Mouse (Mus musculus): ENCODE data around the gene Kcnh3. TPM values are rescaled to one million over a fixed set of nuclear protein-coding genes. Genes with fewer than 3 reads are reported as not detected.
"Not testable (repeated sequence)": the region's sequence is repeated elsewhere in the genome, so short reads cannot be mapped to it uniquely, and the experiment has no call there.

The Kcnh3 gene
- polyA plus RNA-seq, 1 experiment from 2014 or later, result 1.3 TPM

GRCm38 (mm10) chr15:99233719-99234118, 9.1 kb downstream of the Kcnh3 start:
- no peak overlapping the region for H3K27ac ChIP-seq (ENCODE audit: low read length)
- 0 out of 2 replicates have a peak, but pooled peaks have one; percentile 16 for ATAC-seq (replicated peaks; ENCODE audit: extremely low read depth, insufficient read depth, low FRiP score)
- H3K4me1 ChIP-seq (ENCODE audit: control insufficient read depth, insufficient read depth, low read length), result no peaks in the 10 kb centered on the region
- no peaks in the 10 kb centered on the region for H3K36me3 ChIP-seq (ENCODE audit: control insufficient read depth, insufficient read depth)
- WGBS, result 59% methylated on average over 17 of the region's 17 CpGs
- no peaks in the 10 kb centered on the region for H3K9me3 ChIP-seq (replicated peaks; ENCODE audit: control insufficient read depth, low read length)
- peaks cover 23% of the 10 kb centered on the region for H3K27me3 ChIP-seq (ENCODE audit: control insufficient read depth, insufficient read depth, low read length)
- H3K4me3 ChIP-seq (ENCODE audit: low read length), result no peak overlapping the region
- H3K9ac ChIP-seq (ENCODE audit: low read length), result no peak overlapping the region
- H3K4me2 ChIP-seq (ENCODE audit: low read depth, low read length), result no peak overlapping the region

DNA sequence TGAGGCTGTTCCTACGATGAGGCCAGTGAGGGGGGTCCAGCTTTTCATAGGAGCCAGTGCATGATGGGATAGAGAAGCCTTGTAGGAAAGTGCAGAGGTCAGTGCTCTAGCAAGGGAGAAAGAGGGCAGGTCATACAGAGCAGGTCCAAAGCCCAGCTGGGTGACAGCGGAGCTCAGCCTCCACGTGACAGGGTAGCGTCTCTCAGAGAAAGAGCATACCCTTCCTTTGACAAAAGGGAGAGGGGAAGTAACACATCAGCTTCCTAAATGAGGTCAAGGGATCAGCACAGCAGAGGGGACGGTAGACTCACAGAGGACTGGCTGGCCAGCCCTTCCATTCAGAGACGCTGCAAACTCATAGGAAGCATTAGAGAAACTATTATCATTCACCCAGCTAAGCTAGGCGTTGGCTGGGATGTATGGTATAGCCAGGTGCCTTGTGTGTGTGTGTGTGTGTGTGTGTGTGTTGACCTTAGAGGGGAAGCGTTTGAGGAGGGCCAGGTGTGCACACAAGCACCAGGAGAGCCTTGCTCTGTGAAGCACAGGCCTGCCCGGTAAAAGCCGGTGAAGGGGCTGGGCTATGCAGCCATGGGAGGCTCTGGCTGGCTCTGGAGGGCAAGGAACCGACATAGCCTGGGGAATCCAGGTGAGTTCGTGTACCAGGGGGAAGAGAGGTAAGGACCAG, 9.8 kb downstream of the Kcnh3 start:
- Histone ChIP-seq H3K4me3 (ENCODE audit: low read length) (no peak overlapping the region), H3K27ac (ENCODE audit: low read length) (no peak overlapping the region), H3K9me3 (replicated peaks; ENCODE audit: control insufficient read depth, low read length) (no peaks in the 10 kb centered on the region), H3K4me1 (ENCODE audit: control insufficient read depth, insufficient read depth, low read length) (no peaks in the 10 kb centered on the region), H3K36me3 (ENCODE audit: control insufficient read depth, insufficient read depth) (no peaks in the 10 kb centered on the region), H3K9ac (ENCODE audit: low read length) (no peak overlapping the region), H3K4me2 (ENCODE audit: low read depth, low read length) (no peak overlapping the region), H3K27me3 (ENCODE audit: control insufficient read depth, insufficient read depth, low read length) (peaks cover 20% of the 10 kb centered on the region)
- WGBS, result 54% methylated on average over 12 of the region's 12 CpGs
- ATAC-seq (replicated peaks; ENCODE audit: extremely low read depth, insufficient read depth, low FRiP score), result no peak

DNA sequence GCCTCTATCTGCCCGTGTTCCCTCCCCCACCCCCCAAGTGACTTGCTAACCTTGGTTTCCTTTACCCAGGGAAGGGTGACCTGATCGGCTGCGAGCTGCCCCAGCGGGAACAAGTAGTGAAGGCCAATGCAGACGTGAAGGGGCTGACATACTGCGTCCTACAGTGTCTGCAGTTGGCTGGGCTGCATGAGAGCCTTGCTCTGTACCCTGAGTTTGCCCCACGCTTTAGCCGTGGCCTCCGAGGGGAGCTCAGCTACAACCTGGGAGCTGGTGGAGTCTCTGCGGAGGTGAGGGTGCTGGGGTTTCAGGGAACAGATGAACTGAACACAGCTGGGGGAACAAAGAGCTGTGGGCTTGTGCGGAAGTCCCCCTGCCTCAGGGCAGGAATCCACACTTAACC, 13.3 kb downstream of the Kcnh3 start:
- no peak overlapping the region for H3K9ac ChIP-seq (ENCODE audit: low read length)
- no peak overlapping the region for H3K27ac ChIP-seq (ENCODE audit: low read length)
- no peak overlapping the region for H3K4me2 ChIP-seq (ENCODE audit: low read depth, low read length)
- no peaks in the 10 kb centered on the region for H3K4me1 ChIP-seq (ENCODE audit: control insufficient read depth, insufficient read depth, low read length)
- no peak overlapping the region for H3K4me3 ChIP-seq (ENCODE audit: low read length)
- no peaks in the 10 kb centered on the region for H3K9me3 ChIP-seq (replicated peaks; ENCODE audit: control insufficient read depth, low read length)
- peaks cover 5% of the 10 kb centered on the region for H3K27me3 ChIP-seq (ENCODE audit: control insufficient read depth, insufficient read depth, low read length)
- ATAC-seq (replicated peaks; ENCODE audit: extremely low read depth, insufficient read depth, low FRiP score), result 0 out of 2 replicates have a peak, but pooled peaks have one; percentile 16
- peaks cover 12% of the 10 kb centered on the region for H3K36me3 ChIP-seq (ENCODE audit: control insufficient read depth, insufficient read depth)
- 48% methylated on average over 11 of the region's 11 CpGs for WGBS

GRCm38 (mm10) chr15:99240129-99240528, 15.5 kb downstream of the Kcnh3 start:
- WGBS, result 61% methylated on average over 4 of the region's 4 CpGs
- Histone ChIP-seq H3K9ac (ENCODE audit: low read length) (no peak overlapping the region), H3K27ac (ENCODE audit: low read length) (no peak overlapping the region), H3K4me1 (ENCODE audit: control insufficient read depth, insufficient read depth, low read length) (no peaks in the 10 kb centered on the region), H3K9me3 (replicated peaks; ENCODE audit: control insufficient read depth, low read length) (no peaks in the 10 kb centered on the region), H3K27me3 (ENCODE audit: control insufficient read depth, insufficient read depth, low read length) (no peaks in the 10 kb centered on the region), H3K4me3 (ENCODE audit: low read length) (no peak overlapping the region), H3K4me2 (ENCODE audit: low read depth, low read length) (no peak overlapping the region), H3K36me3 (ENCODE audit: control insufficient read depth, insufficient read depth) (peaks cover 29% of the 10 kb centered on the region)
- ATAC-seq (replicated peaks; ENCODE audit: extremely low read depth, insufficient read depth, low FRiP score), result 0 out of 2 replicates have a peak, but pooled peaks have one; percentile 51

GRCm38 (mm10) chr15:99241249-99241648, 16.6 kb downstream of the Kcnh3 start:
- Histone ChIP-seq H3K9me3 (replicated peaks; ENCODE audit: control insufficient read depth, low read length) (no peaks in the 10 kb centered on the region), H3K4me1 (ENCODE audit: control insufficient read depth, insufficient read depth, low read length) (no peaks in the 10 kb centered on the region), H3K9ac (ENCODE audit: low read length) (no peak overlapping the region), H3K36me3 (ENCODE audit: control insufficient read depth, insufficient read depth) (peaks cover 36% of the 10 kb centered on the region), H3K4me2 (ENCODE audit: low read depth, low read length) (no peak overlapping the region), H3K27ac (ENCODE audit: low read length) (no peak overlapping the region), H3K4me3 (ENCODE audit: low read length) (no peak overlapping the region), H3K27me3 (ENCODE audit: control insufficient read depth, insufficient read depth, low read length) (no peaks in the 10 kb centered on the region)
- WGBS, result 75% methylated on average over 4 of the region's 4 CpGs
- no peak for ATAC-seq (replicated peaks; ENCODE audit: extremely low read depth, insufficient read depth, low FRiP score)

GRCm38 (mm10) chr15:99242045-99242444, 17.4 kb downstream of the Kcnh3 start:
- H3K4me3 ChIP-seq (ENCODE audit: low read length), result no peak overlapping the region
- H3K27ac ChIP-seq (ENCODE audit: low read length), result no peak overlapping the region
- no peak overlapping the region for H3K4me2 ChIP-seq (ENCODE audit: low read depth, low read length)
- WGBS, result 91% methylated on average over 10 of the region's 10 CpGs
- H3K4me1 ChIP-seq (ENCODE audit: control insufficient read depth, insufficient read depth, low read length), result peaks cover 4% of the 10 kb centered on the region; the same call in 1 of the 2 replicates
- H3K9ac ChIP-seq (ENCODE audit: low read length), result no peak overlapping the region
- no peaks in the 10 kb centered on the region for H3K27me3 ChIP-seq (ENCODE audit: control insufficient read depth, insufficient read depth, low read length)
- H3K9me3 ChIP-seq (replicated peaks; ENCODE audit: control insufficient read depth, low read length), result no peaks in the 10 kb centered on the region
- no peak for ATAC-seq (replicated peaks; ENCODE audit: extremely low read depth, insufficient read depth, low FRiP score)
- H3K36me3 ChIP-seq (ENCODE audit: control insufficient read depth, insufficient read depth), result peaks cover 43% of the 10 kb centered on the region

DNA sequence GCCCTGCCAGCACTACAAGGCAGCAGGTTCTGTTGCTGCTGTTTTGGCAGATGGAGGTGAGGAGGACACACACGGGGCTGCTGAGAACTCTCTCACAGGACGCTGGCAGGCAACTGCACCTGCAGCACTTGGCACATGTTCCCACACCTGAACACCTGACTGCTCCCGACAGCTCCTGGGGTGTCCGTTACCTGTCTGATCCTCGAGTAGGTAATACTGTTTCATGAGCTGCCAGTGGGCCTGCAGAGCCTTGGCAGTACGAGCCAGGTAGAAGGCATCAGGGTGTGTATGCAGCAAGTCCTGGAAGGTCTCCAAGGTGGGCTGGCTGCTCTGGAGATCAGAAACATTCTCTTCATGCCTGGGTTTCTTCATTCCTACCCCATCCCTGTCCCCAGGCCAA, 22.1 kb downstream of the Kcnh3 start:
- H3K4me2 ChIP-seq (ENCODE audit: low read depth, low read length), result 0 out of 2 replicates have a peak overlapping the region, but pooled peaks have one; percentile 3
- not testable (repeated sequence) for H3K9me3 ChIP-seq (replicated peaks; ENCODE audit: control insufficient read depth, low read length); H3K4me3 ChIP-seq (ENCODE audit: low read length); H3K27me3 ChIP-seq (ENCODE audit: control insufficient read depth, insufficient read depth, low read length); ATAC-seq (replicated peaks; ENCODE audit: extremely low read depth, insufficient read depth, low FRiP score)
- H3K27ac ChIP-seq (ENCODE audit: low read length), result peak overlapping the region; percentile 98
- peaks cover 39% of the 10 kb centered on the region for H3K36me3 ChIP-seq (ENCODE audit: control insufficient read depth, insufficient read depth)
- H3K4me1 ChIP-seq (ENCODE audit: control insufficient read depth, insufficient read depth, low read length), result peaks cover 32% of the 10 kb centered on the region
- 0 out of 2 replicates have a peak overlapping the region, but pooled peaks have one; percentile 25 for H3K9ac ChIP-seq (ENCODE audit: low read length)
- WGBS, result 75% methylated on average over 6 of the region's 6 CpGs

GRCm38 (mm10) chr15:99248972-99249371, 24.3 kb downstream of the Kcnh3 start:
- Histone ChIP-seq H3K4me2 (ENCODE audit: low read depth, low read length) (peak overlapping the region; percentile 78), H3K9me3 (replicated peaks; ENCODE audit: control insufficient read depth, low read length) (no peaks in the 10 kb centered on the region), H3K36me3 (ENCODE audit: control insufficient read depth, insufficient read depth) (peaks cover 26% of the 10 kb centered on the region), H3K27me3 (ENCODE audit: control insufficient read depth, insufficient read depth, low read length) (no peaks in the 10 kb centered on the region), H3K27ac (ENCODE audit: low read length) (peak overlapping the region; percentile 98), H3K9ac (ENCODE audit: low read length) (peak overlapping the region; percentile 75), H3K4me1 (ENCODE audit: control insufficient read depth, insufficient read depth, low read length) (peaks cover 40% of the 10 kb centered on the region), H3K4me3 (ENCODE audit: low read length) (peak overlapping the region; percentile 43)
- ATAC-seq (replicated peaks; ENCODE audit: extremely low read depth, insufficient read depth, low FRiP score), result peak; percentile 59
- WGBS, result 45% methylated on average over 9 of the region's 9 CpGs

DNA sequence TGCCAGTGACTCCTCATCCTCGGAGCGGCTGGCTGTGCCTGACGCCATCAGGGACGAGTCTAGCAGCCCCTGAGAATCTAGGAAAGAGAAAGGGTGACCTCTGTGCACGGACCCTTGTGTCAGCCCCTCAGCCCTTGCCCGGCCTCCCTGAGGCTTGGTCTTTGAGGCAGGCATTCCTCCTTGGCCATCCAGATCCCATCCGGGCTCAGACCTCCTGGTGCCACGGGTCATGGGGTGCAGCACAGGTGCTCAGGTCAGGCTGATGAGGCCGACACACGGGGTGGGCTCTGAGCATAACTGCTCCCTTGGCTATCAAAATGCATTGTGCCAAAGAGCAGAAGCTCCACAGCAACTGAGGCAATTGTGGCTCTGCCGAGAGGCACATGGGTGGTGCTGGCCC, 25.3 kb downstream of the Kcnh3 start:
- peak overlapping the region; percentile 98 for H3K27ac ChIP-seq (ENCODE audit: low read length)
- no peaks in the 10 kb centered on the region for H3K27me3 ChIP-seq (ENCODE audit: control insufficient read depth, insufficient read depth, low read length)
- H3K36me3 ChIP-seq (ENCODE audit: control insufficient read depth, insufficient read depth), result peaks cover 17% of the 10 kb centered on the region
- peaks cover 49% of the 10 kb centered on the region for H3K4me1 ChIP-seq (ENCODE audit: control insufficient read depth, insufficient read depth, low read length)
- H3K9ac ChIP-seq (ENCODE audit: low read length), result peak overlapping the region; percentile 75
- peak overlapping the region; percentile 78 for H3K4me2 ChIP-seq (ENCODE audit: low read depth, low read length)
- H3K4me3 ChIP-seq (ENCODE audit: low read length), result peak overlapping the region; percentile 43
- H3K9me3 ChIP-seq (replicated peaks; ENCODE audit: control insufficient read depth, low read length), result no peaks in the 10 kb centered on the region
- 79% methylated on average over 11 of the region's 11 CpGs for WGBS
- ATAC-seq (replicated peaks; ENCODE audit: extremely low read depth, insufficient read depth, low FRiP score), result no peak

Data from heart, embryonic 16.5 days (tissue).